Comparison of ENCODE assay signal across 8 mouse cellular contexts in genomic region chr8:93010286-93010685, GRCm38 (mm10). TPM values are rescaled to one million over a fixed set of nuclear protein-coding genes. Genes with fewer than 3 reads are reported as not detected.
A peak's percentile ranks its signal among the peaks of the same experiment; 100 is the strongest.
DNase-seq lines count a peak whose midpoint lies in the region; ATAC-seq and TF ChIP-seq lines count a peak whose summit lies in the region.
"Had no signal": no experiment of that assay in that cellular context is flagged by ENCODE, and none has a peak within 500 bp of the region (broad histone marks: within the 10 kb centered on the region; RNA-seq: fewer than 3 reads in every experiment).

No protein-coding gene starts in this region.

- DNase-seq in intestine, embryonic 14.5 days (ENCODE audit: low spot score) = peak; percentile 62
- peak; percentile 79 for DNase-seq in adipocyte (ENCODE audit: low spot score)
- DNase-seq in limb, embryonic 10.5 days (ENCODE audit: low spot score) = peak; percentile 43
- DNase-seq in splenic B cell, adult 2 months (ENCODE audit: low read depth, low spot score) = peak; percentile 36

- H3K4me3 ChIP-seq in intestine, embryonic 14.5 days (ENCODE audit: low read depth, low read length) = no peak overlapping the region
- H3K4me3 ChIP-seq in intestine, embryonic 15.5 days (replicated peaks) = no peak overlapping the region
- no peak overlapping the region for H3K4me3 ChIP-seq in ES-Bruce4 (ENCODE audit: low read depth, low read length)
- H3K4me3 ChIP-seq in limb, embryonic 10.5 days = no peak overlapping the region

- TF ChIP-seq EP300 in ES-Bruce4 (IDR thresholded peaks at IDR 0.05; ENCODE audit: insufficient read depth, low read depth, low read length) = no peak

- H3K4me2 ChIP-seq in intestine, embryonic 14.5 days (ENCODE audit: low read length) = no peak overlapping the region
- H3K4me2 ChIP-seq in intestine, embryonic 15.5 days (replicated peaks) = no peak overlapping the region

- TF ChIP-seq POLR2A in ES-Bruce4 (IDR thresholded peaks at IDR 0.05; ENCODE audit: insufficient read depth, low read length) = no peak

- H3K36me3 ChIP-seq in intestine, embryonic 14.5 days (ENCODE audit: control insufficient read depth, insufficient read depth, low read length) = no peaks in the 10 kb centered on the region
- no peaks in the 10 kb centered on the region for H3K36me3 ChIP-seq in intestine, embryonic 15.5 days
- no peaks in the 10 kb centered on the region for H3K36me3 ChIP-seq in ES-Bruce4 (ENCODE audit: control insufficient read depth, insufficient read depth, low read length, poor library complexity, severe bottlenecking)
- H3K36me3 ChIP-seq in limb, embryonic 10.5 days = no peaks in the 10 kb centered on the region
- no peaks in the 10 kb centered on the region for H3K36me3 ChIP-seq in splenic B cell, adult 2 months (ENCODE audit: control insufficient read depth, insufficient read depth, low read length, poor library complexity, severe bottlenecking)

- H3K27ac ChIP-seq in intestine, embryonic 14.5 days (ENCODE audit: low read depth) = no peak overlapping the region
- no peak overlapping the region for H3K27ac ChIP-seq in intestine, embryonic 15.5 days
- no peak overlapping the region for H3K27ac ChIP-seq in ES-Bruce4 (ENCODE audit: insufficient read depth, low read length)
- no peak overlapping the region for H3K27ac ChIP-seq in limb, embryonic 10.5 days

- H3K4me1 ChIP-seq in intestine, embryonic 14.5 days (replicated peaks; ENCODE audit: control insufficient read depth, insufficient read depth, low read length) = no peaks in the 10 kb centered on the region
- no peaks in the 10 kb centered on the region for H3K4me1 ChIP-seq in intestine, embryonic 15.5 days (replicated peaks)
- H3K4me1 ChIP-seq in ES-Bruce4 (ENCODE audit: control insufficient read depth, insufficient read depth, low read length) = no peaks in the 10 kb centered on the region
- no peaks in the 10 kb centered on the region for H3K4me1 ChIP-seq in limb, embryonic 10.5 days

- H3K9me3 ChIP-seq in intestine, embryonic 14.5 days (ENCODE audit: control insufficient read depth, low read length) = no peaks in the 10 kb centered on the region
- no peaks in the 10 kb centered on the region for H3K9me3 ChIP-seq in intestine, embryonic 15.5 days
- no peaks in the 10 kb centered on the region for H3K9me3 ChIP-seq in ES-Bruce4 (replicated peaks; ENCODE audit: control insufficient read depth, insufficient read depth, low read length, poor library complexity, severe bottlenecking)
- no peaks in the 10 kb centered on the region for H3K9me3 ChIP-seq in limb, embryonic 10.5 days (replicated peaks)

- no peak overlapping the region for H3K9ac ChIP-seq in intestine, embryonic 14.5 days (ENCODE audit: low read length)
- no peak overlapping the region for H3K9ac ChIP-seq in intestine, embryonic 15.5 days
- no peak overlapping the region for H3K9ac ChIP-seq in ES-Bruce4 (ENCODE audit: low read depth, poor library complexity, severe bottlenecking)

- no peaks in the 10 kb centered on the region for H3K27me3 ChIP-seq in intestine, embryonic 14.5 days (replicated peaks; ENCODE audit: control insufficient read depth, insufficient read depth, low read length)
- no peaks in the 10 kb centered on the region for H3K27me3 ChIP-seq in intestine, embryonic 15.5 days (replicated peaks)
- no peaks in the 10 kb centered on the region for H3K27me3 ChIP-seq in ES-Bruce4 (ENCODE audit: control insufficient read depth, insufficient read depth, low read length, poor library complexity, severe bottlenecking)
- H3K27me3 ChIP-seq in limb, embryonic 10.5 days (ENCODE audit: low read depth, poor library complexity, severe bottlenecking) = no peaks in the 10 kb centered on the region
- no peaks in the 10 kb centered on the region for H3K27me3 ChIP-seq in splenic B cell, adult 2 months (ENCODE audit: control insufficient read depth, insufficient read depth, low read length, poor library complexity, severe bottlenecking)

- TF ChIP-seq CTCF in ES-Bruce4 (IDR thresholded peaks at IDR 0.05; ENCODE audit: low read depth, low read length) = peak; percentile 7

- 28% methylated on average over 5 of the region's 5 CpGs for WGBS in intestine, embryonic 14.5 days
- 22% methylated on average over 5 of the region's 5 CpGs for WGBS in intestine, embryonic 15.5 days
- 32% methylated on average over 5 of the region's 5 CpGs for WGBS in limb, embryonic 10.5 days

- no peak for ATAC-seq in intestine, embryonic 14.5 days (replicated peaks; ENCODE audit: low FRiP score, low TSS enrichment, low read depth)
- ATAC-seq in intestine, embryonic 15.5 days = no peak
- peak; percentile 70 for ATAC-seq in granulocyte monocyte progenitor cell, adult 5-6 weeks (replicated peaks; ENCODE audit: poor library complexity, severe bottlenecking)

RNA-seq across cellular contexts. Expression of gene Ces1a, which starts 37.7 kb away (rescaled TPM):
- not detected in 2 replicates for polyA plus RNA-seq in intestine, embryonic 14.5 days (2014; fragmentation: Nextera tagmentation; extraction: Ambion mirVana)
- not detected in 2 replicates for polyA plus RNA-seq in intestine, embryonic 15.5 days (2015; fragmentation: Nextera tagmentation; extraction: Ambion mirVana)
- not detected in 2 replicates for polyA plus RNA-seq in ES-Bruce4 (2011; ENCODE audit: insufficient read depth, insufficient read length, low read depth, missing spikeins)
- not detected in 2 replicates for total RNA-seq in granulocyte monocyte progenitor cell, adult 5-6 weeks (2014; fragmentation: Nextera tagmentation)
- not detected in 2 replicates for total RNA-seq in granulocyte monocyte progenitor cell, adult 5-6 weeks (2017)
- polyA plus RNA-seq in limb, embryonic 10.5 days (2016; fragmentation: Nextera tagmentation; extraction: Ambion mirVana) = not detected in 2 replicates
- polyA plus RNA-seq: liver, embryonic 16.5 days had no signal

RNA-seq across cellular contexts. Expression of gene Slc6a2, which starts 50.4 kb away (rescaled TPM):
- polyA plus RNA-seq in intestine, embryonic 14.5 days (2014; fragmentation: Nextera tagmentation; extraction: Ambion mirVana) = 0.04 TPM in 1 of 2 replicates, not detected in the other
- polyA plus RNA-seq in intestine, embryonic 15.5 days (2015; fragmentation: Nextera tagmentation; extraction: Ambion mirVana) = 0.71 and 1.3 TPM in 2 replicates
- polyA plus RNA-seq in ES-Bruce4 (2011; ENCODE audit: insufficient read depth, insufficient read length, low read depth, missing spikeins) = 0.13 TPM in 1 of 2 replicates, not detected in the other
- not detected in 2 replicates for total RNA-seq in granulocyte monocyte progenitor cell, adult 5-6 weeks (2014; fragmentation: Nextera tagmentation)
- not detected in 2 replicates for total RNA-seq in granulocyte monocyte progenitor cell, adult 5-6 weeks (2017)
- 0.13 and 0.15 TPM in 2 replicates for polyA plus RNA-seq in limb, embryonic 10.5 days (2016; fragmentation: Nextera tagmentation; extraction: Ambion mirVana)
- polyA plus RNA-seq: liver, embryonic 16.5 days had no signal
